Mouse (Mus musculus): ENCODE results near the gene Ccdc180. TPM values are rescaled to one million over a fixed set of nuclear protein-coding genes. Genes with fewer than 3 reads are reported as not detected.

Ccdc180 gene
- polyA plus RNA-seq, 1 experiment, result 15.9 TPM

- peaks cover 10% of the 10 kb centered on the region for H3K4me1 ChIP-seq (ENCODE audit: control insufficient read depth, insufficient read depth, low read length)
- H3K4me3 ChIP-seq (ENCODE audit: control insufficient read depth, low read depth, low read length), result no peak within 1 kb of the TSS; the same call in 1 of the 2 replicates
- no peak within 1 kb of the TSS for H3K27ac ChIP-seq (ENCODE audit: control insufficient read depth, insufficient read depth, low read depth, low read length)
- H3K36me3 ChIP-seq (ENCODE audit: control insufficient read depth, insufficient read depth, low read length), result no peaks in the 10 kb centered on the region
- no peaks in the 10 kb centered on the region for H3K27me3 ChIP-seq (ENCODE audit: control insufficient read depth, insufficient read depth, low read length)
- no peak for TF ChIP-seq CTCF (IDR thresholded peaks at IDR 0.05; ENCODE audit: control insufficient read depth, insufficient read depth, insufficient replicate concordance, low read depth, low read length)
- no peak for TF ChIP-seq POLR2A (IDR thresholded peaks at IDR 0.05; ENCODE audit: control insufficient read depth, low read depth, low read length)
Measured at GRCm38 (mm10) chr4:45964771-45965439, 74.8 kb downstream of the Ccdc180 start, which contains the start of gene Tdrd7. TSS of gene Tdrd7 (plus strand) at chr4:45965334.

DNA sequence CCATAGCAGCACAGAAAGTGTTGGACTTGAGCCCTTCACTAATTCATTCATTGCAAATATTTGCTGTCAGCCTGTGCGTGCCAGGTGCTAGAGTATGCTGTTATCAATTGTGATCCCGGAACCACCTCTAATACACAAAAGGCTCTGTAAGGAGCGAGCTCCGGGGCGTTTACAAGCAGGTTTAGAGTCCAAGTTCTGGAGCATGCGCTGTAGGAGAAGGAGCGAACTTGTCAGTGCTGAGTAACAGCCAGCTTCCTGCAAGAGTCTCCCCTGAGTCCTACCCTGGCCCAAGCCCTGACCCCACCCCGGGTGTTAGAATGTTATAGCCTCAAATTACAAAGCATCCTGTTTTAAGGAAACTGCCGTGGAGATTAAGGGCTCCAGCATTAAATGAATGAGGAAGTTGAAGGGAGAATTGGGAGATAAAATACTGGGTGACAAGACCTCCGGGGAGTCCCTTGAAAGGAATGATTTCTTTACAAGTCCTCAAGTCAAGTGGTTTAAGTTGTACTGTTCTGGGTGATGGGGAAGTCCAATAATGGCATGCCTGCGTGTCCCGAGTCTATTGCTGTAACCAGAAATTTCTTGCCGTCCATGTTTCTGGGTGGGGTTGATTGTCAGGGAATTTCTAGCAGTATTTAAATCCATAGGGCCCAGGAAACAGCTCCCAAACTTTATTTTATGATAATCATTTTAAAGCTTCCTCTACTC lies 75.8 kb downstream of the Ccdc180 start:
- Histone ChIP-seq H3K4me1 (ENCODE audit: control insufficient read depth, insufficient read depth, low read length) (peaks cover 10% of the 10 kb centered on the region), H3K27ac (ENCODE audit: control insufficient read depth, insufficient read depth, low read depth, low read length) (no peak overlapping the region)

DNA sequence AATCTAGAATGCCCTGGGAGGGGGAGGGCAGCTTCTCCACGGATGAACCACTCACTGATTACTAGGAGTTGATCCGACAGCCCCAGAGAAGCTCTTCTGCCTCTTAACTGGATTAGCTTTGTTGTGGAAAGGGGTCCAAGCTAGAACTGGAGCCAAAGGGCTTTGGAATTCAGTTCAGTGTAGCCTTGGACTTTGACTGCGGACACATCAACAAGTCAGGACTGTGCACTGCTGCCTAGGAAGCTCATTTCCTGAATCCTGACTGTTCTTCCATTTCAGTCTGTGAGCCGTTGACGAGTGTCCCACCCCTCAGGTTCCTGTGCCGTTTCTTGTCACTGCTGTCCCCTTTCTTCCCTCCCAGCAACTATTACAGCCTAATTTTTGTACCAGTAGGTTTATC lies 76.6 kb downstream of the Ccdc180 start:
- no peaks in the 10 kb centered on the region for H3K36me3 ChIP-seq (ENCODE audit: control insufficient read depth, insufficient read depth, low read length)
- TF ChIP-seq POLR2A (IDR thresholded peaks at IDR 0.05; ENCODE audit: control insufficient read depth, low read depth, low read length) (no peak), CTCF (IDR thresholded peaks at IDR 0.05; ENCODE audit: control insufficient read depth, insufficient read depth, insufficient replicate concordance, low read depth, low read length) (no peak)
- H3K27me3 ChIP-seq (ENCODE audit: control insufficient read depth, insufficient read depth, low read length), result no peaks in the 10 kb centered on the region
- H3K4me1 ChIP-seq (ENCODE audit: control insufficient read depth, insufficient read depth, low read length), result peaks cover 10% of the 10 kb centered on the region
- no peak overlapping the region for H3K27ac ChIP-seq (ENCODE audit: control insufficient read depth, insufficient read depth, low read depth, low read length)
- H3K4me3 ChIP-seq (ENCODE audit: control insufficient read depth, low read depth, low read length), result no peak overlapping the region; the same call in 1 of the 2 replicates

More for the DNA sequence above, 75.8 kb downstream of the Ccdc180 start:
- TF ChIP-seq CTCF (IDR thresholded peaks at IDR 0.05; ENCODE audit: control insufficient read depth, insufficient read depth, insufficient replicate concordance, low read depth, low read length) (no peak), POLR2A (IDR thresholded peaks at IDR 0.05; ENCODE audit: control insufficient read depth, low read depth, low read length) (no peak)
- H3K4me3 ChIP-seq (ENCODE audit: control insufficient read depth, low read depth, low read length), result no peak overlapping the region; the same call in 1 of the 2 replicates
- H3K36me3 ChIP-seq (ENCODE audit: control insufficient read depth, insufficient read depth, low read length), result no peaks in the 10 kb centered on the region
- H3K27me3 ChIP-seq (ENCODE audit: control insufficient read depth, insufficient read depth, low read length), result no peaks in the 10 kb centered on the region

GRCm38 (mm10) chr4:45967479-45968341 lies 77.6 kb downstream of the Ccdc180 start:
- H3K27ac ChIP-seq (ENCODE audit: control insufficient read depth, insufficient read depth, low read depth, low read length), result no peak overlapping the region
- no peaks in the 10 kb centered on the region for H3K27me3 ChIP-seq (ENCODE audit: control insufficient read depth, insufficient read depth, low read length)
- H3K4me3 ChIP-seq (ENCODE audit: control insufficient read depth, low read depth, low read length), result no peak overlapping the region
- no peak for TF ChIP-seq POLR2A (IDR thresholded peaks at IDR 0.05; ENCODE audit: control insufficient read depth, low read depth, low read length)
- no peak for TF ChIP-seq CTCF (IDR thresholded peaks at IDR 0.05; ENCODE audit: control insufficient read depth, insufficient read depth, insufficient replicate concordance, low read depth, low read length)
- no peaks in the 10 kb centered on the region for H3K36me3 ChIP-seq (ENCODE audit: control insufficient read depth, insufficient read depth, low read length)
- peaks cover 10% of the 10 kb centered on the region for H3K4me1 ChIP-seq (ENCODE audit: control insufficient read depth, insufficient read depth, low read length)

- TF ChIP-seq CTCF (IDR thresholded peaks at IDR 0.05; ENCODE audit: control insufficient read depth, insufficient read depth, insufficient replicate concordance, low read depth, low read length) (no peak), POLR2A (IDR thresholded peaks at IDR 0.05; ENCODE audit: control insufficient read depth, low read depth, low read length) (no peak)
- Histone ChIP-seq H3K36me3 (ENCODE audit: control insufficient read depth, insufficient read depth, low read length) (no peaks in the 10 kb centered on the region), H3K4me1 (ENCODE audit: control insufficient read depth, insufficient read depth, low read length) (peaks cover 12% of the 10 kb centered on the region), H3K27me3 (ENCODE audit: control insufficient read depth, insufficient read depth, low read length) (no peaks in the 10 kb centered on the region), H3K27ac (ENCODE audit: control insufficient read depth, insufficient read depth, low read depth, low read length) (no peak overlapping the region), H3K4me3 (ENCODE audit: control insufficient read depth, low read depth, low read length) (no peak overlapping the region)
Measured at GRCm38 (mm10) chr4:45969051-45969450, 78.9 kb downstream of the Ccdc180 start.

DNA sequence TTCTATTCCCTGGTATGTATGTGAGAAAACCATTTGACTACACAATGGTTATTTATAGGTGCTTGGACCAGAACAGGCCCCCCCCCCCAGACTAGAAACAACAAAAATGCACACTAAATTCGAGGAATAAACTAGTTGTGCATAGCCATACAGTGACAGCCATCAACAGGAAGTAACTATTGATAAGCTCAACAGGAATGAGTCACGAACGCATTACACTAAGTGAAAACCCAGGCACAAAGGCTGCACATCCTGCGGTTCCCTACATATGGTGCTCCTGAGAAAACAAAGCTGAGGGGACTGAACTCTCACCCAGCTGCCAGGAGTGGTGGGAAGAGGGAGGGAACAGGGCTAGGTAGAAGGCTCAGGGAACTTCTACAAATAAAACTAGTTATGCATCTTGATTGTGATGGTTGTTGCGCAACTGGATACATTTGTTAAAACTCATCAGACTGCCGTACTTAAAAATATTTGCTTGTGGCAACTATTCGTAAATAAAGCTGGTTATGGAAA lies 80.0 kb downstream of the Ccdc180 start:
- Histone ChIP-seq H3K4me3 (ENCODE audit: control insufficient read depth, low read depth, low read length) (no peak overlapping the region), H3K27ac (ENCODE audit: control insufficient read depth, insufficient read depth, low read depth, low read length) (no peak overlapping the region), H3K4me1 (ENCODE audit: control insufficient read depth, insufficient read depth, low read length) (peaks cover 15% of the 10 kb centered on the region), H3K36me3 (ENCODE audit: control insufficient read depth, insufficient read depth, low read length) (no peaks in the 10 kb centered on the region), H3K27me3 (ENCODE audit: control insufficient read depth, insufficient read depth, low read length) (no peaks in the 10 kb centered on the region)
- TF ChIP-seq POLR2A (IDR thresholded peaks at IDR 0.05; ENCODE audit: control insufficient read depth, low read depth, low read length) (no peak), CTCF (IDR thresholded peaks at IDR 0.05; ENCODE audit: control insufficient read depth, insufficient read depth, insufficient replicate concordance, low read depth, low read length) (no peak)
